Mouse (Mus musculus) layer of hippocampus, adult 9-11 months (tissue): ENCODE data around the gene Dpep1.
"Not testable (repeated sequence)": the region's sequence is repeated elsewhere in the genome, so short reads cannot be mapped to it uniquely, and the experiment has no call there.

ENCODE experiments used
- DNase-seq: peaks from one replicate; pipeline ENCODE4 v3.0.0; 2022

The Dpep1 gene

DNA sequence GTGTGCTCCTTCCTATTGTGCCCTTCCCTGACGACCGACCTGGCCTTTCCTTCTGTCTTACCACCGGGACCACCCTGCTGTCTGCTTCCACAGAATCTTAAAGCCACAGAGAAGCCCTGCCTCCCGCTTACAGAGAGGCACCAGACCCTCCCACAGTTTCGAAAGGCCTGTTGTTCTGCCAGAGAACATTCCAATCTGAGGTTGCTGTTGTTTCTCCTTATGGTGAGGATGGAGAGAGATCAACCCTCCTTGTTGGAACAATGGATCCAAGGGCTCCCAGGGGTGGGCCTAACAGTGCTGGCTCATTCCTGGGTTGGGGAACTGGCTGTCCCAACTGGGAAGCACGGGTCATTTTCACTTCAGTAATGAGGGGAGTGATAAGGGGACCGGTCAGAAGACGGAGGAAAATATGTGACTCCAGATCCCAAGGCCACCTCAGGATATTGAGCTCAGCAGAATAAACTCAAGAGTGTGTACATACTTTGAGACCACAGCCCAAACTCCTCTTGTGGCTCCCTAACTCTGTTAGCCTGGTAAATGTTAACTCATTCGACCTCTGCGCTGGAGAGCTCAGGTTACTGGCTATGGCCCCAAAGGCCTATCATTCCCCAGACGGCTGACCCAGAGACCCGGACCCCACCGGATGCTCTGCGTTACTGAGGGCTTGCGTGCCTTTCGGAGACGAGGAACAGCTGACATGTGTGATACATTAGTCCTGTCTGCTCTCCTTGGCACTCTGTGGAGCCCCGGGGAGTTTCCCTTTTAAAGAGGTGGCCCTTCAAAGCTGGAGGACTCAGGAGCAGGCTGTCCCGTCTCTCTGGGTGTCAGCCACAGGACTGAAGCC lies at the start of gene Dpep1:
Dpep1 (plus strand) TSS at position 677 of the 844 bp plus-strand sequence.
- no peak for DNase-seq

DNA sequence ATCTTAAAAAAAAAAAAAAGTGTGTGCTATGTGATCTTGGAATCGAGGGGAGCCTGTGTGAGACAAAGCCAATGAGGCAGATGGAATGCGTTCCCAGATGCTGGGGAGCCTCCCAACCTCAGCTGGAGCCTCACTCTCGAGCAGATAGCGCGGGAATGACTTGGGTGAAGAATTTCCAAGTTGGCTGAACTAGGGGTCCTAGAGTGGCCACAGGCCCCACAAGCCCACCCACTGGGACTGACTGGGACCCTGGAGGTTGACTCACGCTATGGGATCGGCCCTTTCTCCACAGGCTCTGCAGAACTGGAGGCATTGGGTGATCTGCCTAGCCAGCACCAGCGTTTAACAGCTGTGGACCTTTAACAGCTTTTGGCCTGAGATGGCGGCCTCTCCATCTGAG lies 49.8 kb upstream of the Dpep1 start:
- DNase-seq, result no peak

DNA sequence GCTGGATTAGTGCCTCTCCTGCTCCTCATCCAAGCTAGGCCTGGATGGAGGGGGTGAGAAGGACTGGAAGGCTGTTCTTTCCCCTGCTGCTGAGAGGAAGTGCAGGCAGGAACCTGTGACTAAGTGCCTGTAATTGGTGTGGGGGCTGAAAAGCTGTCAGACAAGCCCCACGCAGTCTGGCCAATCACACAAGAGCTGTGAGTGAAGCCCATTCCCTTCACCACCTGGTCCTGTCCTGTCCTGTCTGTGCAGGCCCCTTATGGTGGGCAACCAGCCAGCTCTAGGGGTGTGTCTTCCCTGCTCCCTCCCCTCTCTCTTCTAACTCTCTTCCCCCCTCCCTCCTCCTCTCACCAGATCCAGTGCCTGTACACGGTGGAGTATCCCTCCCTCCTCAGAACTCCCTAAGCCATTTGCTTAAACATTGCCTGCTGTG lies 48.4 kb upstream of the Dpep1 start:
- peak; percentile 87 for DNase-seq

DNA sequence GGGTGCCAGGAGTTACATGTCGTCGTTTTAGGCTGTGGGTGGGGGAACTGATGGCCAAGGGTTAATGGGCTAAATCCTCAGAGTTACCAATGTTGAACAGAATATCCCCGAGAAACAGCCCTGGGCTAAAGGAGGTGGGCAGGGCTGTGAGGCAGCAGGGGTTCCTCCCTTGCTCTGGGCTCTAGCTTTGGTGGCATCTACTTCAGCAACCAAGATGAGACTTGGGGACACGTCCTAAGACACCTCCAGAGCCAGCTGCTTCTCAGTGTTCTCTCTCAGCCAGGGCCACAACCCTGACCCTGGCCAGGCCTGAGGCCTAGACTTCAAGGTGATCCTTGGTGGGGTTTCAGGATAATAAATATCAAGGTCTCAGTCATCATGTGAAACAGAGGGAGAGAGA lies 47.3 kb upstream of the Dpep1 start:
- no peak for DNase-seq

DNA sequence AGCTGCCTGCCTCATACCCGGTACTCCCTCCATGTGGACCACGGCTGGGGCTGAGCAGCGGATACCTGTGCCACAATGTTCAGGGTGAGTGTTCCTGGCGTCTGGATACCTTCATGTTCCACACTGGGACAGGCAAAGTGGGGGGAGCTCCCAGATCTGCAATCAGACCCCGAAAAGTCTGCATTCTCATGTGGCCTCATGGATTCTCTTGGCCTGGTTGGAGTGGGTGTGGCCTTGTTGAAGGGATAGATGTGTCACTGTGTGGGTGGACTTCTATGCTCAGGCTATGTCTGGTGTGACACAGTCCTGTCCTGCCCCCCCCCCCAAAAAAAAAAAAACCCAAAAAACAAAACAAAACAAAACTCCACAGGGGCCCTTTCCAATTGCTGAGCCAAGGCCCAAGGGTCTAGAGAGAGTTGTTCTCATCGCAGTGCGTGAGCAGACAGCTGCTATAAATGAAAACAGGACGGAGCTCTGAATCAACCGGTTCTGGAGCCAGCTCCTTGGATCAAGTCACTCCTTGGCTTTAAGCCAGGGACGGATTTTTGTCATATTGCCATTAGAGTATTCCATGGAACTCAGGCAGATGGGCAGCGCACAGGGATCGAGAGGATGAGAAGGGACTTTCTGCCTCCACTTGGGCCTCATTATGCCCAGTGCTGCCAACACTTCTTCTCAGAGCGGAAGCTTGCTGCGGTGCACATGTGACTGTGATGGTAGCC lies 44.1 kb upstream of the Dpep1 start:
- peak; percentile 74 for DNase-seq

DNA sequence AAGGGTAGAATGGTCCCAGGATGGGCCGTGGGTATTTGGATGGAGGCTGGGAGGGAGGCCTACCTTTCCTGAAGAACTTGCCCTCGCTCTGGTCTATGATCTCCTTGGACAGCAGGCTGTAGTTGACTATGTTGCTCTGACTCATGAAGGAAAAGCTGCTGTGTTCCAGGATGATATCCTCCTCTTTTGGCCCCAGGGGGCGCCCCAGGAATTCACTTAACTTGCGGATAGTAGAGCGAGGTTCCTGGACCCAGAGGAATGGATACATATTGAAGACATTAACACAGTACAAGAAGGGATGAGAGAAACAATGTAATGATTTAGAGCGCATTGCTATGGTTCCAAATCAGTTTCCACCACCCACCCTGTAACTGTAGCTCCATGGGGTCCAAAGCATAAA lies 40.8 kb upstream of the Dpep1 start:
- no peak for DNase-seq

DNA sequence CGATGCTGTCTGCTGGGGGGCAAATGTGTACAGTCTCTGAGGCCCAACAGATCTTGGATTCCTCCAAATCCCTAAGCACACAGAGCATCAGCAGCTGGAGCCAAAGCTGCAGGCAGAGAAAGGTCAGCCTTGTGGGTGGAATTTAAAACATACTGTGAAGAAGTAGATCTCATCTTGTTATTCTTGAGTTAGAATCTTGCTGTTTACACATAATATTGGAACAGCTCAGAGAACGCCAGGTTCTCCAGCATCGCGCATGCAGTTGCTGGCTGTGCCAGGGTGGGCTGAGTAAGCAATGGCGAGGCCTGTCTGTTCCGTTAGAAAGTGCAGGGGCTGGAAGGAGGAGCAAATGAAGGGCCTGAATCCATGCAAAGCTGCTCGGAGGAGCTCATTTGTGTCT lies 39.7 kb upstream of the Dpep1 start:
- peak; percentile 78 for DNase-seq

DNA sequence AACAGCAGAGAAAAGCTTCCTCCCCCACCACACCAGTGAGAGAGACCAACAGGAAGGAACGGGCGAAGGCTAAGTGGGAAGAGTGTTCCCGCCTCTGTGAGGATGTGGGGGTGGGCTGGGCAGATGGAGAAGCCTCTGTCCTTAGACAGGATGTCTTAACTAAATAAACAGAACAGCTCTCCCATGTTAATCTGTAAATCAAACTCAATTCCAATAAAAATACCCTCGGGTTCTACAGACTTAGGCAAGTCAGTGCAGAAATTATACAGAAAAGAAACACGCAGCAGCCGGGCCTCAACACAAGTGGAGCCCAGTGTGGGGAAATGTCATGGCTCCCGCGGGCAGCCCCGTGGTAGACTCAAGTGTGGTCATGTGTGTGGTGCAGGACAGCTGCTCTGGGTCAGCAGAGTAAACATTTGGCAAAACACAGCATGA lies 35.3 kb upstream of the Dpep1 start:
- peak; percentile 56 for DNase-seq

DNA sequence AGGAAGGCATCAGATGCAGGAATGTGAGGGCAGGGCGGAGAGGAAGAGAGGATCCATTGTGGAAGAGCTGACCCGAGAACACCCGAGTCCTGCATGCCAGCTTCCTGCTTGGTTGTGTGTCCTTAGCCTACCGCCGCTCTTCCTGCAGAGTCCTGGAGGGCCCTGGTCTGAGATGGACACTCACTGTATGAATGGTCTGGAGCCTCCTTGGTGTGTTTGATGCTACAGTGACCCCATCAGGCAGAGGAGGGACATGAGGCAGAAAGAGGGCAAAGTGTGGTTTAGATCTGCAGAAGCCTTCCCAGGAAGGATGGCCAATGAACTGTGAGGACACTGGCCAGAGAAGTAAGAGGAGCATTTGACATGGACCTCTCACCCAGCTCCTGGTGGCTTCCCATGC lies 30.9 kb upstream of the Dpep1 start:
- DNase-seq, result no peak

DNA sequence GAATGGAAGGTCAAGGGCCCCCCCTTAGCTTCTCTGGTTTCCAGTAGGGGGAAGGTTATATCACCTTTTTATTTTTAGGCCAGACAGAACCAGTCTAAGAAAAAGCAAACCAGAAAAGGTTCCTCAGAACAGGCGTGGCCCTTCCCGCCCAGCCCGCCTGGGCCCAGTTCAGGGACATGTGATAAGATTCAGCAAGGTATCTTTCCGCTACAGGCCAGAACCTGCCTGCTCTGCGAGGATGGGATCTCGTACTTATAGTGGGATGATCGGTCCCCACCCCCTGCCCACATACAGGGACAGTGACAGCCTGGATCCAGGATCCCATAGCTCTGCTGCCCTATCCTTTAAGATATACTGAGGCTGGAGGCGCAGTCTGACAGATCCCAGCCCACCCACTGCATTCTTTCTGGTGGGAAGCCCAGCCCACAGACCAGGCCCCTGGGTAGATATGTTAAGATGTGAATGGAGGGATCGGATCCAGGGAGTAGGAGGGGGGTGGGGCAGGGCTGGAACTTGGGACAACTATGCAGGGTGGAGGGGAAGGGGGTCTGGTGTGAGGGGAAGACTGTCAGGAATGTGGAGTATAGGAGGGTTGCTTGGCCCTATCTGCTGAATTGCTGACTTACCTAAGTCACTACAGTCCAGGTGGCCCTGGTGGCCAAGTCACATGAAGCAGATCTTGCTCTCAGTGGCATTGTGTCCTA lies 29.8 kb upstream of the Dpep1 start:
- DNase-seq, result no peak

DNA sequence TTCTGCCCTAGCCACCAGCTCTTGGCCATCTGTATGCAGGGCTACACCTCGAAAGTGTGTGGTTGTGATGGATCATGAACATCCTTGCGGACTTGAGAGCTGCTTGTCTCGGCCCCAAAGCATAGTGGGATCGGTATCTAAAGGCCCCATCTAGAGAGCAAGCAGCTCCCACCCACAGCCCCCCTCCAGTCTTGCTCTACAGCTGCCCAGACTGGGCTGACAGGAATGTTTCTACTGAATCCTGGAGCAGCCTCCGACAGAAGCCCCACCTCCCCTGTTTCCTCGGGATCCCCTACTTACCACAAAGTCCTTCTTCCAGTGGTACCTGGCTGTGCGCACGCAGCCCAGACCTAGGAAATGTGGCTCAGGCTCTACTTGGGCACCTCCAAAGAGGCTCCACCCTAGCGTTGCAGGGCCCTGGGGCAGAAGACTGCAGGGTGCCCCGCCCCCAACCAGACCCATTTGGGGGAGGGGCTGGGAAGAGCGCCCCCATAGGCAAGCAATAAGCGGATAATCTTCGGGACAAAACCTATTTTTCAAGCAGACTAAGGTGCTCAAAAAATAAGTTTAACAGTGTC lies 28.1 kb upstream of the Dpep1 start, which contains the start of gene Sult5a1:
Sult5a1 (minus strand) TSS at position 428 of the 578 bp plus-strand sequence.
- no peak for DNase-seq

DNA sequence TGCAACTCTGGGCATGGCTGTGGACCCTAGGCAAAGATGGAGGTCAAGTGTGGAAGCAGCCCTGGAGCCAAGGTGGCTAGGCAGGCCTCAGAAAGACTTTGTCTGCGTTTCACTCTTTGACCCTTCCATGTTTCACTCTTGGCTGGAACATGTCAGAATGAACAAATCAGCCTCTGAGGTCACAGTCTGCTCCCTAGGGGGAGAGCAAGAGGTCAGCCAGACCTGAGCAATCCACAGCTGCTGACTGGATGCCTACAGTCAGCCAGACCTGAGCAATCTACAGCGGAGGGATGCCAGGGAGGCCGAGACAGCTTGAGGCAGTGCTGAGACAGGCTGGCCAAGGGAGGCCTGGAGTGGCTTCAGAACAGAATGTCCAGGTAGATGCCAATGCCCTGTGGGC lies 4.7 kb upstream of the Dpep1 start:
- DNase-seq, result no peak

DNA sequence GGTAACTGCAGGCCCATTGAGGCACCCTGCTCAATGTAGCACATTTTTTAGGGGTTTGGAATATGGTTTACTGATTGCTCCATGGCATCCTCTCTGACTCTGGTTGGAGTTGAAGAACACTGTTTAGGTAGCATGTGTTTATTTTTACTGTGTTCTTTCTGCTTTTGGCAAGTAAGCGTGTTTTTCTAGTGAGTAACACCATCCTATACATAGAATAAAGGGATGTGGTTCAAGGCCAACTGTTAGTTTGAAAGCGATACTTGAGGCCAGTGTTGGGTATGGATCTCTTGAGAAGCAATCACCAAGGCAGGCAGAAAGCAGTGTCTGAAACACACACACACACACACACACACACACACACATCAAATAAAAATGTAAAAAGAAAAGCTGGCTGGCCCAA lies 2.0 kb downstream of the Dpep1 start:
- DNase-seq, result no peak

DNA sequence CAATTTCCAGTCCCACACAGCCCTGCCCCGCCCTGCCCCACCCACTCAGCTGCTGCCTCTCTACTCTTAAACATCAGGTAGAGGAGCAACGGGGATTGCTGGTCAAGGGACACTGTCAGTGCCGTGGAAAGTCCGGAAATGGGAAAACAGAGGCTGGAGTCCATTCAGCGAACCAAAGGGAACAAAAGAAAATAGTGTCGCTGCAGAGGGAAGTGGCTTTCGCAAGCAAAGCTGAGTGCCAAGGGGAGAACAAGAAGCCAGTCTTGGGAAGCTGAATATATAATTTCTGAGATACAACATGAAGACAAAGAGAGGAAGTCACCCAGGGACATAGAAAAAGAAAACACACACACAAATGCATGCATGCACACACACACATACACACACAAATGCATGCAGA lies 2.8 kb downstream of the Dpep1 start:
- no peak for DNase-seq

DNA sequence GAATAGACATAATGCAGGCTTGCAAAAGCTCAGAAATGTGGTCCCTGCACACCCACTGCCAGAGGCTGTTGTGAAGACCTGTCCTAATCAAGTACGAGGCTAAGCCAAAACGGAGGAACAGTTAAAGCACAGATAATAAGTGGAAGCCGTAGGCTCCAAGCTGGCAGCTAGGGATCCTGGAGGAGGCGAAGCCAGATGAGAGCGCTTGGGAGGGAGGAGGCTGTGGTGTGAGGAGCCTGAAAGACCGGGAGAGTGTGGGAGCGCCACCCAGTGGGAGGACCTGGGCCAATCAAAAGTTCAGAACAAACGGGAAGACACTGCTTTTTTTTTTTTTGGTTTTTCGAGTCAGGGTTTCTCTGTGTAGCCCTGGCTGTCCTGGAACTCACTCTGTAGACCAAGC lies 4.6 kb downstream of the Dpep1 start:
- DNase-seq, result peak; percentile 81

DNA sequence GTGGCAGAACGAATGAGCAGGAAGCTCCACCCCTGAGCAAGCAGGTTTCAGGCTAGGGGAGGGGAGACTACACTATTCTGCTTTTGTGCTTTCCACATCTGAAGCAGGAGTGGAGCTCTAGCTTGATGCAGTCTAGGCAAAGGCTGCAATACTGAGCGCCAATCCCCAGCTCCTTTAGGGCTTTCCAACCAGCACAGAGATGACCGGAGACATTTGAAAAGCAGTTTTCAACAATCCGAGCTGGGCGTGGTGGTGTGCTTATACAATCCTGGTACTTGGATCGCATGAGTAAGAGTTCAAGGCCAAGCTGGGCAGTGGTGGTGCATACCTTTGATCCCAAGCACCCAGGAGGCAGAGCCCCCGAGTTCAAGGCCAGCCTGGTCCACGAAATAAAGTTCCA lies 5.9 kb downstream of the Dpep1 start:
- DNase-seq, result no peak

DNA sequence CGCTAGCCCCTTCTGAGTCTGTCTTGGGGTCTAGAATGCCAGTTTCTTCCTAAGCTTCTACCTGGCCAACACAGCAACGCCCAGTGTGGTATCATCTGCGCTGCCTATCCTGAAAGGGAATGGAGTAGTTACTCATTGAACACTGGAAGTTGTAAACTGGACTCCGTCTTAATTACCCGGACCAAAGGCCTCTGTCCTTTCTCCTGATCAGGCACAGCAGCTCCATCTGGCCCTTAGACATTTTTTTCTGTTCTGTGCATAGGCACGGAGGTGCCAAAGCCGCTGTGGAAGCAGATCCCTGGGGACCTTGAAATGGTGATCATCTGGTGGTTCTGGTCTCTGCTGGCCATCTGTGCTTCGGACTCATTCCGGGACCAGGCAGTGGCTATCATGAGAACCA lies 7.7 kb downstream of the Dpep1 start:
- no peak for DNase-seq

DNA sequence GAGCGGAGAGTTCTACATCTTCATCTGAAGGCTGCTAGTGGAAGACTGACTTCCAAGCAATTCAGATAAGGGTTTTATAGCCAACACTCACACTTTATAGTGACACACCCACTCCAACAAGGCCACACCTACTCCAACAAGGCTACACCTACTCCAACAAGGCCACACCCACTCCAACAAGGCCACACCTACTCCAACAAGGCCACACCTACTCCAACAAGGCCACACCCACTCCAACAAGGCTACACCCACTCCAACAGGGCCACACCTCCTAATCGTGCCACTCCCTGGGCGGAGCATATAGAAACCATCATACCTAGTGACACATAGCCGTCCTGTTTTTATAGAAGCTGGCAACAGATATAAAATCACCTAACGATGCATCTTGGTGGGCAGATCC lies 11.0 kb downstream of the Dpep1 start:
- not testable (repeated sequence) for DNase-seq

DNA sequence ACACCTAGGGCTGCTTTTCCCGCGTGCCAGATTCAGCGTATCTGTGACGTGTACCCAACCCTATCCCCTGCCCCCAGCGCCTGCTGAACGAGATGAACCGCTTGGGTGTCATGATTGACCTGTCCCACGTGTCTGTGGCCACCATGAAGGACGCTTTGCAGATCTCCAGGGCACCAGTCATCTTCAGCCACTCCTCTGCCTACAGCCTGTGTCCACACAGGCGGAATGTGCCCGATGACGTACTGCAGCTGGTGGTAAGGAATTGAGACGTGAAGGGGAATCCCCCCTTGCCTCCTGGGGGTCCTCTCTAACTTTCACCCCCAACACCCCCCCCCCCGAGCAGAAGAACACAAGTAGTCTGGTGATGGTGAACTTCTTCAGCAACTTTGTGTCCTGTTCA lies 13.8 kb downstream of the Dpep1 start:
- no peak for DNase-seq

DNA sequence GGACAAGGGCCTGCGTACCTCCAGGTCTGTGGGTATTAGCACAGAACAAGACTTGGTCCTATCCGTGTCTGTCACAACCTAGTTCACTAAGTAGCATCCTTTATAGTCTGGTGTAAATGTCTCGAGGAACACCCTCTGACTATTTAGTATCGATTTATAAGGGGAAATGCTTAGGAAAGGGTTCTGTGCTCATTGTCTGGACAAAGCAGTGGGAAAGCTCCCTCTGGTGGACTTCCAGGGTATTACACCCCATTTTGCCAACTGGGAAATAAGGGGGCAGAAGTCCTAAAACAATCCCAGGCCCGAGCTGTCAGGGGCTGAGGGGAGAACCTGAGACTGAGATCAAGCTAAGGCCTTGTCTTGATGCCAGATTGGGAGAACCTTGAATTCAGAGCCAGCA lies 16.2 kb downstream of the Dpep1 start:
- DNase-seq, result no peak

DNA sequence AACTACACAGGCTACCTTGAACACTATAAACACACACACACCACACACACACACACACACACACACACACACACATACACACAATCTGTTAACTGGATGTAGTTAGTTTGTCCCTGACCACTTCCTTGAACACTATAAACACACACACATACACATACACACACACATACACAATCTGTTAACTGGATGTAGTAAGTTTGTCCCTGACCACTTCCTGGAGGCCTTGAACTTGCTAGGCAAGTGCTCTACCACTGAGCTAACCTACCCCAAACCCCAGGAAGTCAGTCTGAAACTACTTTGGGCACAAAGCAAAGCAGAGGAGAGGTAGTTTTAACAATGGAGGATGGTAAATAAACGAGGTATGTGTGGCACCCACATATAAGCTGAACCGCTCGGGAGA lies 17.5 kb downstream of the Dpep1 start:
- DNase-seq, result no peak

DNA sequence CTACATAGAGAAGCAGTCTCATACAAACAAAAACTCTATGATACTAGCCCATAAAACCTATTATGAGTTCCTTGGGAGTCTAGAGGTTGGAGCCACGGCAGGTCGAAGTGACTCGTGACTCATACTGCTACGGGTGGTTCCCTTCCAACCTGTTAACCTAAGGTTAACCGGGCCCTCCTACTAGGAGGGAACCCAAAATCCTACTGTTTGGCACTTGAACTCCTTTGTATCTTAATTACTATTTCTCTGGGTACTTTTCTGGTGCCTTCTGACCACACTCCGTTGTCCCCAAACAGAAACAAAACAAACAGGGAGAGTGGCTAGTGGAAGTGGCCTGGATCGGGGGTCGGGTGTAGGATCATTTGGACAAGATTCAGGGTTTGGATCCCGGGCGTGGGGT lies 25.8 kb downstream of the Dpep1 start:
- no peak for DNase-seq
